Mouse (Mus musculus): ENCODE measurements around the gene Kdm4a.
A peak's percentile ranks its signal among the peaks of the same experiment; 100 is the strongest.

Gene Kdm4a

DNA sequence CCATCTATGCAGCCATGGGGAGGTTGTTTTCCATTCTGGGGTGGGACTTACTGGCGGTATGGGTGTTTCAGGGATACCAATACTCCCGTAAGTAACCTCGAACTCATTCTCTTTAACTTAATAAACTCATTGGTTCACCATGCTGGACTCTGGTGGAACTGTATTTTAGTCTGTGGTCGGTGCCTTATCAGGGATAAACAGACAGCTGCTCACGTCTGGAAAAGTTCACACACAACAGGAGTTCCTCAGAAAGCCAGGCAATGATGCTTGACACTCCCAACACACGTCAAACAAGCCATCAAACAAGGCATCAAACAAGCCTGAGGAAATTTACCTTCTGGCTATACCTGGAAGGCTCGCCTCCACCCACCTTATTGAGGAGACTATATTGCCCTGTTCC, 64.7 kb downstream of the Kdm4a start:
- DNase-seq (ENCODE audit: low spot score) = no peak

DNA sequence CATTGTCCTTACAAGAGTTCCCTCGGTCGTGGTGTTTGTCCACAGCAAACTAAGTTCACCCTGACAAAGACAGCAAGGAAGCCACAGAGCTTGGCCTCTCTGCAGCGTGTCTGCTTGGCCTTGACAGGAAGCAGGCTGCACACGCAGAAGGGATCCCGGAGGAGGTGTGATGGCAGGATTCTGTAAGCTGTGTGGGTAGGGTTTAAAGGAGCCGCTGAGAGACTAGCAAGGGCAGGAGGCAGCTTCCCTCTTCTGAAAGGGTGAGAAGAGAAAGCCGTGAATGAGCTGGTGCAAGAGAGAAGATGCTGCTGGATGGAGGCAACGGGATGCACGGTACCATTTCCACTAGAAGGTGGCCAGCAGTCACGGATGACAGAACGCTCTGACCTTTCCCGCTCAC, 67.2 kb downstream of the Kdm4a start:
- DNase-seq (ENCODE audit: low spot score) = no peak

- DNase-seq (ENCODE audit: low spot score) = no peak
Measured at GRCm38 (mm10) chr4:118109649-118110048, 70.2 kb downstream of the Kdm4a start.

- DNase-seq (ENCODE audit: low spot score) = peak; percentile 64
Measured at GRCm38 (mm10) chr4:118108779-118109178, 71.1 kb downstream of the Kdm4a start.

DNA sequence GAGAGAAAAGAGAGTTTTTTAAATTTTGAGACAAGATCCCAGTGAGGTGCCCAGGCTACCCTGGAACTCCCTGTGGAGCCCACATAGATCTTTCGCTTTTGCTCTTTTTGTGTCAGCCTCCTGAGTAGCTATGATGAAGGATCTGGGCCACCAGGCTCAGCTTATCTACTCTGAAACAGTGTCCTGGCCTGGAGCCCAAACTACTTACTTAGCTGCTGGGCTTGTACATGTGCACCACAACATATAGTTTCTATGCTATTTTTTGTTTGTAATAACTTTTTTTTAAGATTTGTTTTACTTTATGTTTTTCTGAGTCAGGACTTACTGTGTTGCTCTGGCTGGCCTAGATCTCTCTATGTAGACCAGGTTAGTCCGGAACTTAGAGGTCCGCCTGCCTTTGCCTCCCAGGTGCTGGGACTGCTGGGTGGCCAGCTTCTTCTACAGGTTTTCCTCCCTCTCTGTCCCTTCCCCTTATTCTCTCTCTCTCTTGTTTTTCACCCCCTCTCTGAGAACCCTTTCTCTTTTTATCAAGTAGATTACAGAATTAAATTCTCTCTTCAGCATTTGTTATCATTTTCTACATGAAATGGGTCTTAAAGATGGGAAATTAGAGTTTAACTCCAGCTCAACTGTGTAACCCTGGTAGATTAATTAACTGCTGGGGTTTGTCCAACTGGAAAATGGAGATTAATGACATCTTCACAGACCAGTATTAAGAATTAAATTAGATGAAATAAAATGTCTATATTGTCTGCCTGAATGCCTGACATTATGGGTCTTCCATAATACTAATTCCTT, 74.4 kb downstream of the Kdm4a start:
- DNase-seq (ENCODE audit: low spot score) = no peak

DNA sequence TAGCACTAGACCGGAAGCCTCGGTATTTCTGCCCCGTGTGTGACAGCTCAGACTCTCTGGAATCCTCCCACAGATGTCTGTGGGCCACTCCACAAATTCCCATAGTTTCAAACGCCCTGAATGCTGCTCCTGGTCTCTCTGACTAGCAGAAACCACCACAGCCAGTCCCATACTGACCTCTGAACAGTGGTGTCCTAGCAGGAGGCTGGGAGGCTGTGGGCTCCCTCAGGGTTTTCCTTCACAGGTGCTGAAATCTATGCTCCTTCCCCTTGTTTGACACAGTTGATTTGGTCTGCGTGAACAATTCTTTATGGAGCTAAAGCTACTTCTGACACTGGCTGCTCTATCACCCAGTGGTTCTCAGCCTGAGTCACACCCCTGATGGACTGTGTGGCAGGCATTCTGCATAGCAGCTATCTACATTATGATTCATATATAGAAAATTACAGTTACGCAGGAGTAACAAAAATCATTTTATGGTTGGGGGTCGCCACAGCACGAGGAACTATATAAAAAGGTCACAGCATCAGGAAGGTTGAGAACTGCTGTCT, 76.5 kb downstream of the Kdm4a start:
- no peak for DNase-seq (ENCODE audit: low spot score)

GRCm38 (mm10) chr4:118101497-118101896, 78.3 kb downstream of the Kdm4a start:
- no peak for DNase-seq (ENCODE audit: low spot score)

GRCm38 (mm10) chr4:118099637-118100364, 80.0 kb downstream of the Kdm4a start:
- DNase-seq (ENCODE audit: low spot score) = no peak

DNA sequence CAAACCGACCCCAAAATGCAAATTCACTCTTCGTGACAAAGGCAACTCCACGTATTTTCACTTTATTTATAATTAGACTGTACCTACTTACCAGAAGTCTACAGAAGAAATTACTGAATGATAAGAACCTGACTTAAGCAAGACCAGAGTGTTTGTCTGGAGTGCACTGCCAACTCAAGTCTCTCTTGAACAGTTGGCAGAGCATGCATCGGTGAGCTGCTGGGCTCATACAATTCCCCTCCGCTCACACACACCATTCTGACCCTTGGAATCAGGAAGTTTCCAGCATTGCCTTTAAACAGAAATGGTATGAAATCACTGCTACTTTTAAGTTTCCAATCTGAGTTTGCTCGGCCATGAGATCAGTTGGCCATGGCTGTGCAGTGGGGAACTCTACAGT, 81.3 kb downstream of the Kdm4a start:
- DNase-seq (ENCODE audit: low spot score) = no peak

- DNase-seq (ENCODE audit: low spot score) = no peak
Measured at GRCm38 (mm10) chr4:118096069-118096468, 83.8 kb downstream of the Kdm4a start.

GRCm38 (mm10) chr4:118092784-118093457, 86.9 kb downstream of the Kdm4a start:
- DNase-seq (ENCODE audit: low spot score) = no peak

DNA sequence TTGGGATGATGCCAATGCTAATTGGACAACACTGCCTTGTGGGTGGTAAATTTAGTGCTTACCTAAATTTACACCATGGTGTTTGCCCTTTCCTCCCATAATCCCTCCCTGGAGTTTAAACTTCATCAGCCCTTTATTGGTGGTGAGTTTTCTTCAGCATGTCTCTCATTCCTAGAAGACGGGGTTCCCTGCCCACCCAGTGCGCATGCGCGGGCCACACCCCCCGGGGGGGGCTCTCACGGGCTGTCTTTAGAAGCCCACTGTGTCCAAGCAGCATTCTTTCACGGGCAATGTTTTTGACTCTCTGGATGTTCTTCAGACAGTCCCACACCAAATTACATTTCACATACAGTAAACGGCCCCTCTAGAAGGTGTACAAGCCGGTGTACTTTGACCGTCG, 89.4 kb downstream of the Kdm4a start:
- DNase-seq (ENCODE audit: low spot score) = no peak

DNA sequence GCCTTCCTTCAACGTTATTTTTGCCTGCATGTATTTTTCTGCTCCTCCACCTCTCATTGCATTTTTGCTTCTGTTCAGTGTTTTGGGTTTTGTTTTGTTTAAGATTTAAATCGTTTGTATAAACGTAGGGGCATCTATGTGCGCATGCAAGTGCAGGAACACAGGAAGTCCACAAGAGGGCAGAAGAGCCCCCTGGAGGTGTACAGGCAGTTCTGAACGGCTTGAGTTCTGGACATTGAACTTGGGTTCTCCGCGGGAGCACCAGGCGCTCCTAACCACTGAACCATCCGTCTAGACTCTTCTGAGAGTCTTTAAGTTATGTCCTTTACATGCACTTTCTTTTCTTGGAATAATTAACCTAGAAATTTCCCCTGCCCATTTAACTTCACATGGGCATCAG, 89.9 kb downstream of the Kdm4a start:
- DNase-seq (ENCODE audit: low spot score) = peak; percentile 20

DNA sequence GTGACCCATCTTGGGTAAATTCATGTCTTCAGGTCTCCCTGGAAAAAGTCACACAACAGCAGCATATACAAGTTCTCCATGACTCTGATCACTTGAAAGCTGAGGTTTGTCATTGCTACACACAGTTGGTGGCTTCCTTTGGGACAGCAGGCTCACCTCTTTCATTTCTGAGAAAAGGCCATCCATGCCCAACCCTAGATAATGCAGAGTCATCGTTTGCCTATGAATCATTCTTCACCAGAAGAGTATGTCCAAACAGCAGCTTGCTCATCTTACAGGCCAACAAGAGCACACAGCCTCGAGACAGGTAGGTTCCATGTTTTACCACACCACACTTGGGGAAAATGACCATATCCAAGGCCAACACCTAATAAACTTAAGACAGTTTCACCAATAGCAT, 91.1 kb downstream of the Kdm4a start:
- DNase-seq (ENCODE audit: low spot score) = no peak
